Mouse (Mus musculus): ENCODE data around the gene Snrk. TPM values are rescaled to one million over a fixed set of nuclear protein-coding genes. Genes with fewer than 3 reads are reported as not detected.

Gene Snrk
- total RNA-seq, 2 experiments from 2014 or later: 105 to 113 TPM

GRCm38 (mm10) chr9:122184329-122184728 is 67.3 kb downstream of the Snrk start:
- DNase-seq: no peak

GRCm38 (mm10) chr9:122185061-122185460 is 68.0 kb downstream of the Snrk start:
- DNase-seq: peak; percentile 66 to 71

GRCm38 (mm10) chr9:122185953-122186352 is 68.9 kb downstream of the Snrk start:
- DNase-seq: no peak

- DNase-seq: no peak
Observed at GRCm38 (mm10) chr9:122186643-122187226, 69.7 kb downstream of the Snrk start.

GRCm38 (mm10) chr9:122187451-122187921 is 70.4 kb downstream of the Snrk start:
- no peak for DNase-seq

- no peak for DNase-seq
Observed at GRCm38 (mm10) chr9:122188724-122189123, 71.7 kb downstream of the Snrk start.

GRCm38 (mm10) chr9:122193361-122193760 is 76.3 kb downstream of the Snrk start:
- peak in 1 of 2 experiments; percentile 30 for DNase-seq

- DNase-seq: no peak
Observed at GRCm38 (mm10) chr9:122193823-122194222, 76.8 kb downstream of the Snrk start.

GRCm38 (mm10) chr9:122195042-122195682 is 78.1 kb downstream of the Snrk start:
- no peak for DNase-seq

- DNase-seq: no peak
Observed at GRCm38 (mm10) chr9:122197021-122197420, 80.0 kb downstream of the Snrk start.

- DNase-seq: no peak
Observed at GRCm38 (mm10) chr9:122198621-122199020, 81.6 kb downstream of the Snrk start.

- DNase-seq: peak; percentile 21 to 33
Observed at GRCm38 (mm10) chr9:122199253-122199652, 82.2 kb downstream of the Snrk start.

GRCm38 (mm10) chr9:122204508-122204907 is 87.4 kb downstream of the Snrk start:
- DNase-seq: no peak

- DNase-seq: no peak
Observed at GRCm38 (mm10) chr9:122205543-122206200, 88.6 kb downstream of the Snrk start.

- DNase-seq: no peak
Observed at GRCm38 (mm10) chr9:122208311-122208710, 91.2 kb downstream of the Snrk start.

GRCm38 (mm10) chr9:122215118-122215517 is 98.1 kb downstream of the Snrk start:
- no peak for DNase-seq

GRCm38 (mm10) chr9:122216945-122217529 is 100.0 kb downstream of the Snrk start:
- no peak for DNase-seq

Other genes with a start within 250 kb of the Snrk start
- 1 to 10 TPM; 1.3 to 1.5 TPM for gene Ackr2, start 218.9 kb upstream of the Snrk start, total RNA-seq (2021)
- not detected for gene Cyp8b1, start 201.0 kb upstream of the Snrk start, total RNA-seq (2021)
- gene Fam198a, start 166.3 kb upstream of the Snrk start, total RNA-seq (2021): 1 to 10 TPM; 5.8 to 6.8 TPM
- gene Pomgnt2, start 120.2 kb upstream of the Snrk start, total RNA-seq (2021): 10 to 100 TPM; 41.2 to 44.0 TPM
- 10 to 100 TPM; 20.4 to 20.8 TPM for gene Ano10, start 177.2 kb downstream of the Snrk start, total RNA-seq (2021)
- gene Abhd5, start 234.3 kb downstream of the Snrk start, total RNA-seq (2021): 10 to 100 TPM; 15.0 to 21.7 TPM